Mouse (Mus musculus): ENCODE results near the gene Nol9.

DNA sequence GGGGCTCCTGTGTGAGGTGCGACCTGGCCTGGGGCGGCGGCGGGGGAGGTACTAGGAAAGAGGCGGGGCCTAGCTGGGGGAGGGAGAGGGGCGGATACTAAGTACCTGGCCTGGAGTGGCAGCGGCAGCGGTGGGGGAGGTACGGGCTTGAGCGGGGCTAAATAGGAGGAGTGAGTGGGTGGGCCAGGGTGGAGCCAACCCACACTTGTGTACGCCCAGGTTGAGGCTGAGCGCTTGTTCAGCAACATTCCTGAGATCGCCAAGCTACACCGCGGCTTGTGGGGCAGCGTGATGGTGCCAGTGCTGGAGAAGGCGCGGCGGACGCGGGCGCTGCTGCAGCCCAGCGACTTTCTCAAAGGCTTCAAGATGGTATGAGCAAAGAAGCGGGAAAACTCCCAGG is 68.4 kb downstream of the Nol9 start:
- no peak for TF ChIP-seq POLR2A (IDR thresholded peaks at IDR 0.05; ENCODE audit: low read depth, low read length)
- TF ChIP-seq CTCF (IDR thresholded peaks at IDR 0.05; ENCODE audit: extremely low read depth, insufficient read length, insufficient replicate concordance, low read depth, low read length) = no peak

Measured in small intestine, adult 2 months (tissue).